Mouse (Mus musculus) embryonic fibroblast, embryonic 13.5 days (primary cell): Measurements from ENCODE around the gene Olfr649. TPM values are rescaled to one million over a fixed set of nuclear protein-coding genes. Genes with fewer than 3 reads are reported as not detected.

Experiments used
- H3K27ac ChIP-seq: 2 replicates; pipeline ENCODE4 v1.5.1; 2012; ENCODE audit warnings: low read length, control low read depth, inconsistent platforms; ENCODE audit not compliant: insufficient read depth
- H3K4me1 ChIP-seq: 2 replicates; pipeline ENCODE4 v1.6.1; 2011; ENCODE audit warnings: low read length; ENCODE audit not compliant: control insufficient read depth, insufficient read depth
- H3K4me3 ChIP-seq: 2 replicates; pipeline ENCODE4 v1.5.1; 2011; ENCODE audit warnings: mild to moderate bottlenecking, control low read depth, low read length; ENCODE audit not compliant: insufficient read depth
- CTCF ChIP-seq: IDR thresholded peaks from 2 replicates; pipeline ENCODE4 v1.5.1; 2011; ENCODE audit warnings: mild to moderate bottlenecking, control low read depth, low read length, moderate library complexity, borderline replicate concordance; ENCODE audit not compliant: insufficient read depth
- POLR2A ChIP-seq: IDR thresholded peaks from 2 replicates; pipeline ENCODE4 v1.6.1; 2011; ENCODE audit warnings: low read depth, mild to moderate bottlenecking, control low read depth, low read length, moderate library complexity
- polyA plus RNA-seq: library from polyadenylated mRNA; stranded (reverse); fragments of >200 nt; gene quantifications from 2 replicates; pipeline ENCODE4 v1.2.4, GENCODE M21; 2011; ENCODE audit warnings: low read depth; ENCODE audit not compliant: missing spikeins, insufficient read length

The Olfr649 gene
- polyA plus RNA-seq, result not detected in 2 replicates

GRCm38 (mm10) chr7:104195885-104196284 lies at the start of gene Olfr649:
Olfr649 (minus strand) TSS chr7:104195985.
- H3K27ac ChIP-seq, result no peak within 1 kb of the TSS
- H3K4me1 ChIP-seq, result no peaks in the 10 kb centered on the region
- TF ChIP-seq CTCF (no peak), POLR2A (no peak)
- H3K4me3 ChIP-seq, result no peak within 1 kb of the TSS

- TF ChIP-seq CTCF (no peak), POLR2A (peak; percentile 68)
- no peaks in the 10 kb centered on the region for H3K4me1 ChIP-seq
- peak within 1 kb of the TSS; percentile 76 for H3K4me3 ChIP-seq
- H3K27ac ChIP-seq, result 0 out of 2 replicates have a peak within 1 kb of the TSS, but pooled peaks have one; percentile 34
Observed at GRCm38 (mm10) chr7:104244287-104245181, 48.7 kb upstream of the Olfr649 start, which contains the start of gene Trim34a. Trim34a (plus strand) TSS chr7:104244457.

- H3K4me3 ChIP-seq, result no peak overlapping the region
- H3K27ac ChIP-seq, result no peak overlapping the region
- no peaks in the 10 kb centered on the region for H3K4me1 ChIP-seq
- TF ChIP-seq CTCF, result no peak
Observed at GRCm38 (mm10) chr7:104243616-104244015, 47.8 kb upstream of the Olfr649 start.

DNA sequence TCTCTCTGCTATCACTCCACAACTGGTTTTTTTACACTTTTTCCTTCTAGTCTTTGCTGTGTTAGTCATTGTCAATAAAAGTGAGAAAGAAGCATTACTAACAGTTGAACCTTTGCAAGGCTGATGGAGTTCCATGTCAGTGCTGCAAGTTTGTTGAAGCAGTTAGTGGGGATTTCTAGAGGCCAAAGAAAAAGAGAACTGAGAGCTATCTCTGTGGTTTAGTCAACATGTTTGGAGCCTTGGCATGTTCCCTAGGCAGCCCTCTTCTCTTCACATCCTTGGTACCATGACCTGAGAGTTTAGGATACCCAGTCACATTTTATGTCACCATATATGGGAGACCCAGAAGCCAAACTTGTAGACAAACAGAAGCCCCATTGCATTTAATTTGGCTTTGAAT lies 45.1 kb upstream of the Olfr649 start:
- Histone ChIP-seq H3K27ac (no peak overlapping the region), H3K4me1 (no peaks in the 10 kb centered on the region), H3K4me3 (no peak overlapping the region)
- TF ChIP-seq CTCF (no peak), POLR2A (no peak)

GRCm38 (mm10) chr7:104231203-104231602 lies 35.4 kb upstream of the Olfr649 start:
- Histone ChIP-seq H3K27ac (no peak overlapping the region), H3K4me3 (no peak overlapping the region), H3K4me1 (peaks cover 5% of the 10 kb centered on the region; the same call in 1 of the 2 replicates)
- TF ChIP-seq POLR2A (no peak), CTCF (peak; percentile 40; the same call in 1 of the 2 replicates)

DNA sequence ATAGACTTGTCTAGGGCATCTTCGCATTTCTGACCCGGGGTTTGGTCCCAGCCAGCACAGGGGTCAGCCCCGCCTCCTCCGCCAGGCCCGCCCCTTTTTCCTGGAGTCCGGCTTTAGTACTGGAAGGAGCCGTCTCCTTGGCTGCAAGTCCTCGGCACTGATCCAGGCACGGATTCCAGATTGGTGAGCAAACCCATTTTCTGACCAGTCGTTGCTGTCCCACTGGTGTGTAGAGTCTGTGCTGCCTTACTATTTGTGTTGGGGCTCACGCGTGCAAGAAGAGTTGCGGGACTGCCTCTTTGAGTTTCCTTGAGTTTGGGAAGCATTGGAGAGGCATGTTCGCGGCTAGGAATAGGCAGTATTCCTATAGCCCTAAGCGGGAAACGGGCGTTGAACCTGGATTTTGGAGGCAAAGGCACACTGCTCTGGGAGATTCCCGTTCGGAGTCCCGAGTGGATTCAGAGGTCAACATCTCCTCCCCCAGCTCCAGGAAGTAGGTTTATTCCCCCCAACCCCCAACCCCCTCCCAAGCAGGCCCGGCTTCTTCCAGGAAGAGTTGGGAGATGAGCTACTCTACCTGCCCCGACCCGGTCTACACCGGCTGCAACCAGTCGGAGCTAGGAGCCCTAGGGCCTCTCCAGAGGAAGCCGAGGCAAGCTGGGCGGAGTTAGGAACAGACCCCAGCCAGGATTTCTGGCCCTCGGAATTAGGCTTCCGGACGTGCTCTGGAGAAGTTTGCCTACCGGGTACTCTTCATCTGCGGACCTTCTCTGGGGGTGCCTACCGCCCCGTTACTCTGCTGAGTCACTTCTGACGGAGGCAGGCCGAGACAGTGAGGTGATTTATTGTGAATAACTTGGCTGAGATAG lies 23.1 kb upstream of the Olfr649 start, which contains the start of gene Trim6:
TSS of gene Trim6 (plus strand) at position 93 of the 869 bp plus-strand sequence.
- peak within 1 kb of the TSS; percentile 14; the same call in 1 of the 2 replicates for H3K27ac ChIP-seq
- TF ChIP-seq POLR2A (peak; percentile 19; the same call in 1 of the 2 replicates), CTCF (no peak)
- H3K4me1 ChIP-seq, result no peaks in the 10 kb centered on the region
- H3K4me3 ChIP-seq, result peak within 1 kb of the TSS; percentile 42

DNA sequence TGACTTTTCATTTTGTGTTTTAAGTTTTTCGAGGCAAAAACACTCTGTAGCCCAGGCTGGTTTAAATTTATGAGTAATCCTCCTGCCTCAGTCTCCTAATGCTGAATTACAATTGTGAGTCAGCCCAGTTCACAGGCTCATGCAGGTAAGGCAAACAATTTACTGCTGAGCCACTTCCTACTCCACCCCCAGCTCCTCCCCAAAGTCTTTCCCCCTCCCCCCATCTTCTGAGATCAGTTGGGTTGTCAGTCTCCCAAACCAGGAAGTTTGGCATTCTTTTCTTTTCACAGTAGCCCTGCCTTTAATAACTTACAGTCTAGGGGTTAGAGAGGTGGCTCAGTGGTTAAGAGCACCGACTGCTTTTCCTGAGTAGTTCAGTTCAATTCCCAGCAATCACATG lies 22.1 kb upstream of the Olfr649 start:
- Histone ChIP-seq H3K27ac (no peak overlapping the region), H3K4me3 (no peak overlapping the region), H3K4me1 (no peaks in the 10 kb centered on the region)
- no peak for TF ChIP-seq POLR2A
- TF ChIP-seq CTCF, result no peak

GRCm38 (mm10) chr7:104216011-104216535 lies 20.3 kb upstream of the Olfr649 start:
- no peaks in the 10 kb centered on the region for H3K4me1 ChIP-seq
- TF ChIP-seq CTCF (no peak), POLR2A (no peak)
- no peak overlapping the region for H3K27ac ChIP-seq
- no peak overlapping the region for H3K4me3 ChIP-seq

DNA sequence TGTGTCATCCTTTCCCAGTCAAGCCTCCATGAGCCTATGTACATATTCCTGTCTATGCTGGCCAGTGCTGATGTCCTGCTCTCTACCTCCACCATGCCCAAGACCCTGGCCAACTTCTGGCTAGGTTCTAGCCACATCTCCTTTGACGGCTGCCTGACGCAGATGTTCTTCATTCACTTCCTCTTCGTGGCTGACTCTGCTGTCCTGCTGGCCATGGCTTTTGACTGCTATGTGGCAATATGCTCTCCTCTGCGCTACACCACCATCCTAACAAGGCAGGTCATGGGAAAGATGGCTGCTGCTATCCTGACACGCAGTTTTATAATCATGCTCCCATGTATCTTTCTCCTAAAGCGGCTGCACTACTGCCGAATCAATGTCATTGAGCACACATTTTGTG lies 10.4 kb upstream of the Olfr649 start:
- Histone ChIP-seq H3K4me1 (no peaks in the 10 kb centered on the region), H3K27ac (no peak overlapping the region), H3K4me3 (no peak overlapping the region)
- TF ChIP-seq POLR2A, result no peak
- TF ChIP-seq CTCF, result no peak

GRCm38 (mm10) chr7:104199822-104200221 lies 4.0 kb upstream of the Olfr649 start:
- TF ChIP-seq POLR2A (no peak), CTCF (peak; percentile 97)
- H3K4me1 ChIP-seq, result no peaks in the 10 kb centered on the region
- no peak overlapping the region for H3K4me3 ChIP-seq
- H3K27ac ChIP-seq, result no peak overlapping the region
